Mouse (Mus musculus): ENCODE results near the gene Defb33. TPM values are rescaled to one million over a fixed set of nuclear protein-coding genes. Genes with fewer than 3 reads are reported as not detected.

Defb33 gene
- not detected for total RNA-seq (2021)
- long read RNA-seq, experiment 1: 0 reads
- long read RNA-seq, experiment 2: 0 reads

DNA sequence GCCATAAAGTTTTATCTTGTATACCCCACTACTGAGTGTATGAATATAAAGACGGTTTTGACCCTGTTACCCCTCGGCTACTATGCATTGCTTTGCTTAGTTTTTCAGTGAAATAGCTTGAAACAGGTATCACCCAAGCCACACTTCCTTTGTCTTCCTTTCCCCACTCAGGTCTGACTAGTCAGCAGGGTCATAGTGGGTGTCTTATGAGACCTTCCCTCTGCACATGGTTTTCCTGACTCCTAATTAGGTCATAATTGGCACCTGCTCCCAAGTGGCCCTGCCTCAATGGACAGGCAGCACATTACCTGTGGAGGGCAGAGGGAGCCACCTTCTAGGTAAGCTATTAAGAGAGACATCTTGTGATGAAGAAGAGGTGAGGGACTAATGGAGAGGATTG is at the start of gene Defb33:
Gene Defb33 (plus strand): TSS at position 301 of the 400 bp plus-strand sequence.
- no peak for DNase-seq (ENCODE audit: low spot score in 2 of 2)

DNA sequence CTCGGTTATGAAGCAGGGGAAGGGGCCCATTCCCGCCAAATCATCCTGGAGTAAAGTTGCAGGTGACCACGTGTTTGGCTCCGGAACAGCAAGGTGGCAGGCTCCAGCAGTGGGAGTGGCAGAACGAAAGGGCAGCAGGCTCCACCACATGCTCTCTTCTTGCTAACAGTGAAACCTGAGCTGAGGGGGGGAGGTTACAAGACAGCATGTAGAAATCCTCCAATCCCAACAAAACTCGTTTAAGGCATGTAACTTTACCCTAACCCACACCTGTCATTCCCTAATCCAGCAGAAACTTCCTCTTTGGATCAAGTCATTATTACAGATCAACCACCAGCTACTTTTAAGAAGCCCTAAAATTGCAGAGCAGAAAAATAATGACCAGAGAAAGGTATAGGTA is 17.9 kb upstream of the Defb33 start:
- DNase-seq (ENCODE audit: low spot score in 2 of 2): no peak

DNA sequence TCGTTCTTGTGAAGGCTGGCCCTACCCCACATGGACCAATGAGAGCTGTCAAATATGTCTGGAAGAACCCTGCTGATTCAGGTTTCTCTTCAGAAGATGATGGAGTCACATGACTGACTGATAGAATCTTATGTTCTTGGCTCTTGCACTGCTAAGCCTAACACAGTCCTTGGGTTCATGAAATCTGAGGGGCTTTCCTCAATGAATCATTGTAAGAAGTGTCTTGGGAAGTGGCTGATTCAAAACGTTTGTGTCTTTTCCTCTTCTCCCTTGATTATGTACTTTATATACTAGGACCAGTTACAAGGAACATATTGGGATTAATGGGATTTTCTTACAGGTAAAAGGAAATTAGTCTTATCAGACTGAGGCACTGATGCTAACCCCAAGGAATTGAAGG is 10.1 kb downstream of the Defb33 start, which contains the start of gene Gm15056:
Gene Gm15056 (minus strand): TSS at position 101 of the 400 bp plus-strand sequence.
- no peak for DNase-seq (ENCODE audit: low spot score in 2 of 2)

DNA sequence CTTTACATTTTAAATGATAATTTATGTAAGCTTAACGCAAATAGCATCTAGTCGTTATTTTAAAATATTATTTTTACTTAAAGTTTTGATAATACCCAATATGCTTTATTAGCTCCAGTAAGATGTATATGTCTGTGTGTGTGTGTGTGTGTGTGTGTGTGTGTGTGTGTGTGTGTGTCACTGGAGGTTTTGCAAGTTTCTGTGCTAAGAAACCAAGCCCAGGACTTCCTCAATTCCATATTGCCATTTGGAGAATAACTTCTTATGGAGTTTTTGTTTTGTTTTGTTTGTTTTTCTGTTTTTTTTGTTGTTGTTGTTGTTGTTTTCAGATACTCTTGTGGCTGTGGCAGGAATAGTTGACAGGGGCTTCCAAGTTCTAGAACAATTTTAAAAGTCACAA is 14.7 kb downstream of the Defb33 start:
- DNase-seq (ENCODE audit: low spot score in 2 of 2): no peak

DNA sequence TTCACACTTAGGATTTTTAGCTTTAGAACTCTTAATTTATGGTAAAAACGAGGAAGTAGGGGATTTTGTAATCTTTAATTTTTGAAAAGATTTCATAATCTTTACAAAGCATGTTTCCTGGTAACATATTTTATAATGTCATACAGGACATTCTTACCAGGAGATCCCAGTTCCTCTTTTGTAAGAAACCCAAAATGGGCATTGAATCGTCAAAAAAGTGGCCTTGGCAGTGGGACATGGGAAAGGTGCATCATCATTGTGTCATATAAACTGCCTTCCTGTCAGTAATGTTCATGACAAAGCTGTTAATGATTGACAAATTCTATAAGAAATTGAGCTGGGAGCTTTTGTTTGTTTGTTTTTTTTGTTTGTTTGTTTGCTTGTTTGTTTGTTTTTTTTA is 15.8 kb downstream of the Defb33 start:
- no peak for DNase-seq (ENCODE audit: low spot score in 2 of 2)

DNA sequence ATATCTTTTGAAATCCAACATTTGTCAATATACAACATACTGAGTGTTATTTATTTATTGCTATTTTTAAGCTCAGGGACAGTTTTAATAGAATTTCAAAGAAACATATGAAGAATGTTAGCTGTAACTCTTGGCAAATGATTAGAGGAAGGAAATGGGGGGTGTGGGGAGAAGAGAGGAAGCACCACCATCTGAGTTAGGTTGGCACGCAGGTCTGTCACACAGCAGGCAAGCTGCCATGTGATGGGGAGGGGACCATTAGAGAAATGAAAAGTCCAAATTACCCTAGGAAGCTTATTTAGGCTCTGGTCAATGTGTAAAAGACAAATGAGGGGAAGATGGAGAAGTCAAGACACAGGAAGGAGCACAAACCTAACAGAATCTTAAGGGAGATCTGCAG is 19.8 kb downstream of the Defb33 start:
- no peak for DNase-seq (ENCODE audit: low spot score in 2 of 2)

DNA sequence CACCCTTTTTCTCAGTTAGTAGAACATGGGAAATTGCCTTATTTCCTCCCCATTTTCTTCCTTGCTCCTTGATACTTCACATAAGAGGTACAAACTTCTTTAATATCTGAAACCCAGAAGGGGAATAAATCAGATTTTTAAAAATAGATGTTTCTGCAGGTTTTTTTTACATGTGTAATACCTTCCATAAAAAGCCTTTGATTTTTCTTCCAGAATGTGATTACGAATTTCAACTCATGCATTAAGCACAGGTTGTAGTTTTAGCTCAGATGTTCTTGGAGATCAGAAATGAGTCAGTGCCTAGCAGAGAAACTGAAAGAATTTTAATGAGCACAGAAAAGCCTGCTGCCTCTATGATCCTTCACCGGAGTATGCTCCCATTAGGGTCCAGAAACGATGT is 29.5 kb downstream of the Defb33 start, which contains the start of gene Gm6040:
Gene Gm6040 (minus strand): TSS at position 101 of the 400 bp plus-strand sequence.
- DNase-seq (ENCODE audit: low spot score in 2 of 2): no peak

DNA sequence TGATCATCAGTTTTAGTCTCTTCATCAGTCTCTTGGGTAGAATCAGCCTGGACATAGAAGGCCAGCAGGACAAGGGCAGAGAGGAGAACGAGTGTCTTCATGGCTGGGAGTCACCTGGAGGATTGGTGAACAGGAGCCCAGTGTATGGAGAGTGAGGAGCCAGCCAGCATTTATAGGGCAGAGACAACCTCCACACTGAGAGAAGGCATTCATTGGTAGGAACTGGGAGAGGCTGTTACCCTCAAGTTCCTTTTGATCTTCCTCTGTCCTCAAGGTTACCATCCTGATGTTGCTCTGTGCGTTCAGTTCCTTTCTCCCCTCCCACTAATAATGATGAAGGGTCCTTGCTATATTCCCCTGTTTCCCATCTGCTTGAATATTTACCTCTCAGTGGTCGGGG is 52.1 kb downstream of the Defb33 start, which contains the start of gene AY761185:
Gene AY761185 (minus strand): TSS at position 101 of the 400 bp plus-strand sequence.
- DNase-seq (ENCODE audit: low spot score in 2 of 2): no peak

Other genes with a start within 250 kb of the Defb33 start
- gene Gm15056, start 10.0 kb downstream of the Defb33 start, total RNA-seq (2021): not detected
- not detected for gene Gm6040, start 29.4 kb downstream of the Defb33 start, total RNA-seq (2021)
- gene AY761185, start 52.0 kb downstream of the Defb33 start, total RNA-seq (2021): not detected
- gene Defa21, start 132.9 kb downstream of the Defb33 start, total RNA-seq (2021): not detected
- not detected for gene Defa23, start 162.4 kb downstream of the Defb33 start, total RNA-seq (2021)
- gene Defa35, start 172.4 kb downstream of the Defb33 start, total RNA-seq (2021): not detected
- gene Defa25, start 191.8 kb downstream of the Defb33 start, total RNA-seq (2021): not detected
- not detected for gene Gm14851, start 203.4 kb downstream of the Defb33 start, total RNA-seq (2021)
- gene Defa30, start 242.0 kb downstream of the Defb33 start, total RNA-seq (2021): not detected